In the genomic region with DNA sequence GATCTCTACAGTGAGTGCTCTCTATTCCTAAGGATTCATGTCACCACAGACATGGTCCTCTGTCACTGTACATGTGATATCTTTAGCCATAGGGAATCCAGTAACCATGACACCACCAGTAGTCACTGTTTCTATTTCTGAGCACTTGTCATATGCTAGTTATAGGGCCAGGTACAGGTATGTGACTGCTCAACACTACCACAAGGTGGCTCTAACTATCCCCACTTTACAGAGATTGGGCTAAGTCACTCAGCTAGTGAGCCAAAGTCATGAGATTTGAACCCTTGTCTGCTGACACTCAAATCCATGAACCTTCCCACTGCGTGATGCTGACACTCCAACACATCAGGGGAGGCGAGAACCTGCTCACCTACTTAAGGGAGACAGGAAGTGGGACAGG, we compare ENCODE assay signal across 19 mouse cellular contexts.
A peak's percentile ranks its signal among the peaks of the same experiment; 100 is the strongest.
DNase-seq lines count a peak whose midpoint lies in the region; ATAC-seq and TF ChIP-seq lines count a peak whose summit lies in the region.
"Had no signal": no experiment of that assay in that cellular context is flagged by ENCODE, and none has a peak within 500 bp of the region (broad histone marks: within the 10 kb centered on the region; RNA-seq: fewer than 3 reads in every experiment).

No protein-coding gene starts in this region.

- no peak for TF ChIP-seq EP300 in stomach, postnatal 0 days (optimal IDR thresholded peaks at IDR 0.05)

- H3K27me3 ChIP-seq in stomach, postnatal 0 days (ENCODE audit: control insufficient read depth, insufficient read depth, low read length), result no peaks in the 10 kb centered on the region
- H3K27me3 ChIP-seq: forebrain, embryonic 15.5 days; neural tube, embryonic 12.5 days had no signal

- no peak overlapping the region for H3K27ac ChIP-seq in layer of hippocampus, adult 2 months
- no peak overlapping the region for H3K27ac ChIP-seq in stomach, postnatal 0 days (replicated peaks)
- H3K27ac ChIP-seq: embryonic facial prominence, embryonic 10.5 days; forebrain, embryonic 15.5 days; limb, embryonic 15.5 days; neural tube, embryonic 12.5 days had no signal

- peak; percentile 20 for DNase-seq in CD4-positive, CD25-positive, alpha-beta regulatory T cell, adult 2 months (ENCODE audit: low read depth, low spot score)
- no peak for DNase-seq in layer of hippocampus, adult 2 months (ENCODE audit: low spot score in 2 of 2)
- no peak for DNase-seq in layer of hippocampus, adult 8-10 months (ENCODE audit: low spot score in 2 of 2)
- DNase-seq in thymus, postnatal 25 days, result peak; percentile 5
- DNase-seq in thymus, postnatal 4 days, result no peak
- DNase-seq in stomach, postnatal 0 days (ENCODE audit: low spot score), result no peak
- no peak for DNase-seq in cerebellum, adult 8-10 months
- DNase-seq: adrenal gland, adult 8-10 months; cerebellum, adult 11 months; kidney, adult 11 months; kidney, postnatal 36 days; lung, postnatal 10 days had no signal

- H3K36me3 ChIP-seq in stomach, postnatal 0 days (ENCODE audit: control insufficient read depth, insufficient read depth, low read length), result no peaks in the 10 kb centered on the region
- H3K36me3 ChIP-seq: embryonic facial prominence, embryonic 10.5 days; forebrain, embryonic 15.5 days; G1E; limb, embryonic 15.5 days; neural tube, embryonic 12.5 days had no signal

- no peaks in the 10 kb centered on the region for H3K9me3 ChIP-seq in stomach, postnatal 0 days (ENCODE audit: control insufficient read depth, low read length)
- H3K9me3 ChIP-seq: forebrain, embryonic 15.5 days; G1E; limb, embryonic 15.5 days had no signal

- no peak overlapping the region for H3K9ac ChIP-seq in stomach, postnatal 0 days (ENCODE audit: low read length)
- H3K9ac ChIP-seq: forebrain, embryonic 15.5 days; limb, embryonic 15.5 days; neural tube, embryonic 12.5 days had no signal

- H3K4me1 ChIP-seq in stomach, postnatal 0 days (replicated peaks; ENCODE audit: control insufficient read depth, insufficient read depth), result no peaks in the 10 kb centered on the region
- H3K4me1 ChIP-seq: limb, embryonic 15.5 days; neural tube, embryonic 12.5 days had no signal

- H3K4me2 ChIP-seq in stomach, postnatal 0 days (replicated peaks; ENCODE audit: low read depth), result no peak overlapping the region
- H3K4me2 ChIP-seq: forebrain, embryonic 15.5 days; limb, embryonic 15.5 days; neural tube, embryonic 12.5 days had no signal

- H3K4me3 ChIP-seq in layer of hippocampus, adult 2 months, result no peak overlapping the region
- H3K4me3 ChIP-seq in stomach, postnatal 0 days (ENCODE audit: low read depth, low read length), result no peak overlapping the region
- H3K4me3 ChIP-seq: embryonic facial prominence, embryonic 10.5 days; erythroblast, embryonic 14.5 days; forebrain, embryonic 15.5 days; limb, embryonic 15.5 days; neural tube, embryonic 12.5 days had no signal

- peak; percentile 52 for TF ChIP-seq CTCF in layer of hippocampus, adult 2 months (conservative IDR thresholded peaks at IDR 0.05)
- peak; percentile 64 for TF ChIP-seq CTCF in stomach, postnatal 0 days (IDR thresholded peaks at IDR 0.05; ENCODE audit: low read depth)

- ATAC-seq in CD4-positive, CD25-positive, alpha-beta regulatory T cell, adult 4 months, result no peak
- no peak for ATAC-seq in stomach, postnatal 0 days (ENCODE audit: low FRiP score, low TSS enrichment)
- ATAC-seq: forebrain, embryonic 15.5 days had no signal

- 79% methylated on average over 2 of the region's 2 CpGs for WGBS in stomach, postnatal 0 days

Comparison
In these comparisons a context has a peak if more than half of its experiments do, and no peak if none do; other contexts are left out.
1. DNase-seq: peak in CD4-positive, CD25-positive, alpha-beta regulatory T cell, adult 2 months (single experiment) and thymus, postnatal 25 days (single experiment); none in layer of hippocampus, adult 2 months (0 of 2), layer of hippocampus, adult 8-10 months (0 of 2), thymus, postnatal 4 days (single experiment), stomach, postnatal 0 days (single experiment) and cerebellum, adult 8-10 months (single experiment).